Mouse (Mus musculus): Measurements from ENCODE around the gene Myl12a. TPM values are rescaled to one million over a fixed set of nuclear protein-coding genes. Genes with fewer than 3 reads are reported as not detected.

Gene Myl12a
- total RNA-seq, 2 experiments from 2014 or later: 965 to 1,012 TPM

- no peak for DNase-seq
Measured at GRCm38 (mm10) chr17:70943779-70944178, 58.9 kb downstream of the Myl12a start.

Other genes with a start within 250 kb of the Myl12a start
- 1 to 10 TPM; 2.6 to 4.6 TPM for gene Tgif1, start 149.3 kb downstream of the Myl12a start, total RNA-seq (2021)
- gene Myom1, start 245 bp downstream of the Myl12a start, total RNA-seq (2021): 1,000 to 10,000 TPM in 1 of 2 experiments, 100 to 1,000 TPM in 1; 977 to 1,053 TPM
- 10 to 100 TPM; 14.6 to 19.1 TPM for gene Lpin2, start 179.7 kb upstream of the Myl12a start, total RNA-seq (2021)